Mouse (Mus musculus): ENCODE data around the gene Vps11. TPM values are rescaled to one million over a fixed set of nuclear protein-coding genes. Genes with fewer than 3 reads are reported as not detected.
"Not testable (repeated sequence)": the region's sequence is repeated elsewhere in the genome, so short reads cannot be mapped to it uniquely, and the experiment has no call there.

Gene Vps11
- polyA plus RNA-seq, 1 experiment from 2014 or later, result 34.4 TPM

DNA sequence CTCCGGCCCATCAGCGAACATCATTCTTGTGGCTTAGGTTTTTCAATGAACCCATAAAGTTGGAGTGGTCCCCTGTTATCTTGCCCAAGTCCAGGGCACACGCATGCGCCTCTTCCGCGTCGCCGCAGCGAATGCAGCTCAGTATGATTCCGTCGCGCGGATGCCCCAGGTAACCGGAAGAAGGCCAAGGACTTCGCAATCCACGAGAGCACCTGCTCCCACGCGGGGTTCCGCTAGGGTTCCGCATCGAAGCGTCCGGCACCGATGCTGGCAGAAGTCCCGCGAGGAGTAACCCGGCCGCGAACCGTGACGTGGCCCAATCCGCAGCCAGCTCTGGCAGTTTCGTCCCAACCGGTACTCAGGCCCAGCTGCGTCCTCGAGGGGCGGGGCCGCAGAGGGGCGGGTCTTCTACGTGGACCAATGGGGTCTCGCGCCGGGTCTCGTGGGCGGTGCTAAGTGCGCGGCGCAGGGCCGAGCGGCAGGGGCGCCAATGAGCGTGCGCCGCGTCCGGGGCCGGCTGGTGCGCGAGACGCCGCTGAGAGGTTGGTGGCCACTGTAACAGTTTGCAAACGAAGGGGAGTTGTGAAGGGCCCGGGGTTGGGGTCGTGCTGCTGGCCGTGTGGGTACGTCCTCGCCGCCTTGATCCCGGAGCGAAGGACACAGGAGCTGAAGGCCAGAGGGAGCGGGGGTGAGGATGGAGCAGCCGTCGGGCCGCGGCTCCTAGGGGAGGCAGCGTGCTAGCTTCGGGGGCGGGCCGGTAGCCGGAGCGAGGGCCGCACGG, 17.8 kb upstream of the Vps11 start, which contains the start of gene Hyou1:
Gene Hyou1 (plus strand): TSS at position 437 of the 781 bp plus-strand sequence.
- H3K4me2 ChIP-seq (ENCODE audit: low read depth, low read length), result peak within 1 kb of the TSS; percentile 97
- ATAC-seq (ENCODE audit: low read depth), result peak; percentile 98
- WGBS, result under 1% methylated on average over 77 of the region's 83 CpGs
- H3K4me3 ChIP-seq (ENCODE audit: low read depth, low read length), result peak within 1 kb of the TSS; percentile 77
- H3K9me3 ChIP-seq (ENCODE audit: control insufficient read depth, low read length), result no peaks in the 10 kb centered on the region
- peaks cover 25% of the 10 kb centered on the region for H3K36me3 ChIP-seq (ENCODE audit: control insufficient read depth, insufficient read depth, low read length)
- H3K9ac ChIP-seq (replicated peaks; ENCODE audit: low read depth, low read length), result peak within 1 kb of the TSS; percentile 85
- no peaks in the 10 kb centered on the region for H3K27me3 ChIP-seq (ENCODE audit: control insufficient read depth, insufficient read depth, low read length)
- H3K4me1 ChIP-seq (ENCODE audit: control insufficient read depth, insufficient read depth, low read length), result peaks cover 7% of the 10 kb centered on the region
- peak within 1 kb of the TSS; percentile 89 for H3K27ac ChIP-seq (ENCODE audit: low read depth, low read length)

DNA sequence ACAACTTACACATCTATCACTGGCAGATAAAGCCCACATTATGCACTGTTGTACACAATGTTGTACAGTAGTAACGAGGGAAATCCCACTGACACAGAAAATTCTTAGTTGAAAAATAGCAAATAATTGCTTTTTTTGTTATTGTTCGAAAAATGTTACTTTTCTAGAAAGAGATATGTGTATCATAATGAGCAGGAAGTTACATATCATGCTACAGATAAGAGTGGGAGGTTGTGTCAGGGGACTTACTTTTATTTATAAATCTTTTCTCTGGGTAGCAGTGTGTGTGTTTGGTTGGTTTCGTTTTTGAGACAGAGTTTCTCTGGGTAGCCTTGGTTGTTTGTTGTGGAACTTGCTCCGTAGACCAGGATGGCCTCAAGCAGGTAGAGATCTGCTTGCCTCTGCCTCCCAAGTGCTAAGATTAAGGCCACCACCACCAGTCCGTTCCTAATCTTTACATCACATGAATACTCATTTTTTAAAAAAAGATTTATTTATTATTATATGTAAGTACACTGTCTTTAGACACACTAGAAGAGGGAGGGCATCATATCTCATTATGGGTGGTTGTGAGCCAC, 16.8 kb upstream of the Vps11 start:
- ATAC-seq (ENCODE audit: low read depth), result no peak
- Histone ChIP-seq H3K27ac (ENCODE audit: low read depth, low read length) (peak overlapping the region; percentile 89), H3K4me1 (ENCODE audit: control insufficient read depth, insufficient read depth, low read length) (peaks cover 7% of the 10 kb centered on the region), H3K4me2 (ENCODE audit: low read depth, low read length) (peak overlapping the region; percentile 62), H3K9me3 (ENCODE audit: control insufficient read depth, low read length) (no peaks in the 10 kb centered on the region), H3K4me3 (ENCODE audit: low read depth, low read length) (peak overlapping the region; percentile 77), H3K9ac (replicated peaks; ENCODE audit: low read depth, low read length) (peak overlapping the region; percentile 64), H3K36me3 (ENCODE audit: control insufficient read depth, insufficient read depth, low read length) (peaks cover 16% of the 10 kb centered on the region), H3K27me3 (ENCODE audit: control insufficient read depth, insufficient read depth, low read length) (no peaks in the 10 kb centered on the region)
- WGBS, result 89% methylated on average over 5 of the region's 5 CpGs

DNA sequence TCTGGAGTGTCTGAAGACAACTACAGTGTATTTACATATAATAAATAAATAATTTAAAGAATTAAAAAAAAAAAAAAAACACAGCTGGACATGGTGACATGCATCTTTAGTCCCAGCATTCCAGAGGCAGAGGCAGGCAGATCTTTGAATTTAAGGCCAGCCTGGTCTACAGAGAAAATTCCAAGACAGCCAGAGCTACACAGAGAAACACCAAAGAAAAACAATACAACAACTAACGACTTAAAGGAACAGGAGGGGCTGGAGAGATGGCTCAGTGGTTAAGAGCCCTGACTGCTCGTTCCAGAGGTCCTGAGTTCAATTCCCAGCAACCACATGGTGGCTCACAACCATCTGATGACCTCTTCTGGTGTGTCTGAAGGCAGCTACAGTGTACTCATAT, 15.9 kb upstream of the Vps11 start:
- WGBS, result 88% methylated on average over 2 of the region's 2 CpGs

DNA sequence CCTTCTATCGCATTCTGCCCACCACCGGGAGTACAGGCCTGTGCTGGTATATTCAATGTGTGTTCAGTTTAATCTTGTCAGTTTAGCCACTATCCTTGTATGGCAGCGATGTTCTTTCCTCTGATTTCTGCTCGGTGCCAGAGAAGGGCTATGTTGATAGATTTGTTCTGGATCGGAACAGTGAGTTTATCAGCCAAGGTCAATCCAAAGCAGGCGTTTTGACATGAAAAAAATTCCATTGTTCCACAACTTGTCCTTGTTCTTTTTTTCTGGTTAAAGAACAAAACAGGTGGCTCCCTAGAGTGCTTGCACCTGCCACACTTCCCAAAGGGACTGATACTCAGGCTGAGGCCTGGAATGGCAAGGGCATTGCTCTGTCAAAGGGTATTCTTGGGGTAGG, 14.7 kb upstream of the Vps11 start:
- H3K27me3 ChIP-seq (ENCODE audit: control insufficient read depth, insufficient read depth, low read length), result no peaks in the 10 kb centered on the region
- no peak overlapping the region for H3K4me3 ChIP-seq (ENCODE audit: low read depth, low read length)
- H3K27ac ChIP-seq (ENCODE audit: low read depth, low read length), result no peak overlapping the region
- WGBS, result 90% methylated on average over 6 of the region's 6 CpGs
- H3K9me3 ChIP-seq (ENCODE audit: control insufficient read depth, low read length), result no peaks in the 10 kb centered on the region
- ATAC-seq (ENCODE audit: low read depth), result no peak
- H3K4me1 ChIP-seq (ENCODE audit: control insufficient read depth, insufficient read depth, low read length), result peaks cover 7% of the 10 kb centered on the region
- no peak overlapping the region for H3K4me2 ChIP-seq (ENCODE audit: low read depth, low read length)
- H3K9ac ChIP-seq (replicated peaks; ENCODE audit: low read depth, low read length), result no peak overlapping the region
- H3K36me3 ChIP-seq (ENCODE audit: control insufficient read depth, insufficient read depth, low read length), result no peaks in the 10 kb centered on the region

More for the DNA sequence above, 15.9 kb upstream of the Vps11 start:
- H3K9me3 ChIP-seq (ENCODE audit: control insufficient read depth, low read length); ATAC-seq (ENCODE audit: low read depth); H3K4me3 ChIP-seq (ENCODE audit: low read depth, low read length); H3K27me3 ChIP-seq (ENCODE audit: control insufficient read depth, insufficient read depth, low read length); H3K27ac ChIP-seq (ENCODE audit: low read depth, low read length); H3K4me2 ChIP-seq (ENCODE audit: low read depth, low read length); H3K9ac ChIP-seq (replicated peaks; ENCODE audit: low read depth, low read length); H3K4me1 ChIP-seq (ENCODE audit: control insufficient read depth, insufficient read depth, low read length); H3K36me3 ChIP-seq (ENCODE audit: control insufficient read depth, insufficient read depth, low read length): not testable (repeated sequence)

DNA sequence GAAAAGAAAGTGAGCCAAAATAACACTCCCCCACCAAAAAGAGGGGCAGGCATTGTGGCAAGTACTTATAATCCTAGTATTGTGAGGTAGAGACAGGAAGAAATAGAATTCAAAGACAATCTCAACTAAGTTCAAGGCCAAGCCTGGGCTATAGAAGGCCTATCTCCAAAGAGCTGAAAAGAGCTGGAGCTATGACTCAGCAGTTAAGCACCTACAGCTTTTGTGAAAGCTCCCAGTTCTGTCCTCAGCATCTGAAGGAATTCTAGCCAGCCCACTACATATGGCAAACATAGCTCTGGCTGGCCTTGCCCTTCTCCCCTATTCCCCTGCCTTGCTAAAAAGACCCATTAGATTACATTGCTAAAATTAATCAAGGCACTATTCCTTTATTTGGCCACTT, 11.9 kb upstream of the Vps11 start:
- Histone ChIP-seq H3K9me3 (ENCODE audit: control insufficient read depth, low read length) (no peaks in the 10 kb centered on the region), H3K36me3 (ENCODE audit: control insufficient read depth, insufficient read depth, low read length) (no peaks in the 10 kb centered on the region), H3K4me1 (ENCODE audit: control insufficient read depth, insufficient read depth, low read length) (no peaks in the 10 kb centered on the region), H3K4me2 (ENCODE audit: low read depth, low read length) (no peak overlapping the region), H3K27ac (ENCODE audit: low read depth, low read length) (no peak overlapping the region), H3K27me3 (ENCODE audit: control insufficient read depth, insufficient read depth, low read length) (no peaks in the 10 kb centered on the region), H3K4me3 (ENCODE audit: low read depth, low read length) (no peak overlapping the region), H3K9ac (replicated peaks; ENCODE audit: low read depth, low read length) (no peak overlapping the region)
- ATAC-seq (ENCODE audit: low read depth), result no peak

DNA sequence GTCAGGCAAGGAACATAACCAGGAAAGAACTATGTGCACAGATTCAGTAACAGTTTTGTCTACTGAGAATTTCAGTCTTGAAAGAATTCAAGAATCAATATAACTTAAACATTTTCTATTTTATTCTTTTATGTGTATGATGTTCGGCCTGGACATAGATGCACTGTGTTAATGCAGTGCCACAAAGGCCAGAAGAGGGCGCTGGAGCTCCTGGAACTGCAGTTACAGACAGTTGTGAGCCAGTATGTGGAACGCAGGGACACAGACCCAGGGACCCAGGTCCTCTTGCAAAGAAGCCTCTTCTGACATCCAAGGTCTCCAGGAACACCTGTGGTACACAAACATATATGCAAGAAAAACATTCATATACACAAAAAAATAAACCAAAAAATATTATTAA, 3.0 kb upstream of the Vps11 start:
- no peak overlapping the region for H3K27ac ChIP-seq (ENCODE audit: low read depth, low read length)
- H3K4me1 ChIP-seq (ENCODE audit: control insufficient read depth, insufficient read depth, low read length), result peaks cover 4% of the 10 kb centered on the region; the same call in 1 of the 2 replicates
- no peaks in the 10 kb centered on the region for H3K9me3 ChIP-seq (ENCODE audit: control insufficient read depth, low read length)
- no peak overlapping the region for H3K4me2 ChIP-seq (ENCODE audit: low read depth, low read length)
- WGBS, result 64% methylated on average over 3 of the region's 3 CpGs
- no peak overlapping the region for H3K4me3 ChIP-seq (ENCODE audit: low read depth, low read length)
- no peak overlapping the region for H3K9ac ChIP-seq (replicated peaks; ENCODE audit: low read depth, low read length)
- no peak for ATAC-seq (ENCODE audit: low read depth)
- no peaks in the 10 kb centered on the region for H3K27me3 ChIP-seq (ENCODE audit: control insufficient read depth, insufficient read depth, low read length)
- peaks cover 1% of the 10 kb centered on the region for H3K36me3 ChIP-seq (ENCODE audit: control insufficient read depth, insufficient read depth, low read length)

DNA sequence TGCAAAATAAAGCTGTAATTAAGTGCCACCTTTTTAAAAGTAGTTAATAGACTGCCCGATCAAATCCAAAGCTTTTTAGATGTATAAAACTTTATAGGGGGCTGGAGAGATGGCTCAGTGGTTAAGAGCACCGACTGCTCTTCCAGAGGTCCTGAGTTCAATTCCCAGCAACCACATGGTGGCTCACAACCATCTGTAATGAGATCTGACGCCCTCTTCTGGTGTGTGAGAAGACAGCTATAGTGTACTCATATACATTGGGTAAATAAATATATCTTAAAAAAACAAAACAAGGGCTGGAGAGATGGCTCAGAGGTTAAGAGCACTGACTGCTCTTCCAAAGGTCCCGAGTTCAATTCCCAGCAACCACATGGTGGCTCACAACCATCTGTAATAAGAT, 461 bp upstream of the Vps11 start:
- not testable (repeated sequence) for H3K4me1 ChIP-seq (ENCODE audit: control insufficient read depth, insufficient read depth, low read length); H3K9ac ChIP-seq (replicated peaks; ENCODE audit: low read depth, low read length)
- WGBS, result 38% methylated on average over 4 of the region's 4 CpGs

DNA sequence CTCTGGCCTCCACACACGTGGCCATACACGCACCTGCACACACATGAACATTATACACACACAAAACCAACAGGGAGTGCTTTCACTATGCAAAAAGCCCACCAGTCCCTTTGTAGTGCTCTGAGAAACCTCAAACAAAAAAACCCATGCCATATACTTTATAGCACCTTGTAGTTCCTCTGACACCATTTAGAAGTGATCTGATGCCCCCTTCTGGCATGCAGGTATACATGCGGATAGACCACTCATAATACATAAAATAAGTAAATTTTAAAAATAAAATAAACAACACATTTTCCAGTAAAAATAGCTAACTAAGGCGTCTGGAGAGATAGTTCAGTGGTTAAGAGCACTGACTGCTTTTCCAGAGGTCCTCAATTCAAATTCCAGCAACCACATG, 4.3 kb downstream of the Vps11 start:
- Histone ChIP-seq H3K9ac (replicated peaks; ENCODE audit: low read depth, low read length) (no peak overlapping the region), H3K27ac (ENCODE audit: low read depth, low read length) (no peak overlapping the region), H3K4me3 (ENCODE audit: low read depth, low read length) (no peak overlapping the region), H3K4me1 (ENCODE audit: control insufficient read depth, insufficient read depth, low read length) (peaks cover 4% of the 10 kb centered on the region; the same call in 1 of the 2 replicates), H3K36me3 (ENCODE audit: control insufficient read depth, insufficient read depth, low read length) (peaks cover 47% of the 10 kb centered on the region), H3K4me2 (ENCODE audit: low read depth, low read length) (no peak overlapping the region), H3K9me3 (ENCODE audit: control insufficient read depth, low read length) (no peaks in the 10 kb centered on the region), H3K27me3 (ENCODE audit: control insufficient read depth, insufficient read depth, low read length) (no peaks in the 10 kb centered on the region)
- 75% methylated on average over 4 of the region's 4 CpGs for WGBS
- no peak for ATAC-seq (ENCODE audit: low read depth)

More for the DNA sequence above, 461 bp upstream of the Vps11 start:
- H3K4me3 ChIP-seq (ENCODE audit: low read depth, low read length), result peak overlapping the region; percentile 97
- not testable (repeated sequence) for H3K27me3 ChIP-seq (ENCODE audit: control insufficient read depth, insufficient read depth, low read length); H3K9me3 ChIP-seq (ENCODE audit: control insufficient read depth, low read length)
- peak overlapping the region; percentile 79 for H3K4me2 ChIP-seq (ENCODE audit: low read depth, low read length)
- peak overlapping the region; percentile 46 for H3K27ac ChIP-seq (ENCODE audit: low read depth, low read length)
- peaks cover 17% of the 10 kb centered on the region for H3K36me3 ChIP-seq (ENCODE audit: control insufficient read depth, insufficient read depth, low read length)
- ATAC-seq (ENCODE audit: low read depth), result peak; percentile 17; the same call in 1 of the 2 replicates

DNA sequence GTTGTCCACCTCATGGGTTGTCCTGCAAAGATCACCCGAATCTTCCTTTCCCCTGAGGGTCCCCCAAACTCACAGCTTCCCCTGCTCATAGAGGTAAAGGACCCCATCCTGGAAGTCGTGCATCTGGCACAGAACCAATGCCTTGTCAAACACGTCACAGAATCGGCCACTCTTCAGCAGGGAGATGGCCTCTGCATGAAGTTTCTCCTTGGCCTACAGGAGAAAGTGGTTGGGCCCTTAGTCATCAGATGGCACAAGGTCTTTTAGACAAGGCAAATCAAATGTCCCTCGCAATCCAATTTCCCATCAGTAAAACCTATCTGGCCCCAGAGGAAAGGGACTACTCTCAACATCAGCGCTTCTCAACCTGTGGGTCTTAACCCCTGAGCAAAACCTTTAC, 8.3 kb downstream of the Vps11 start:
- H3K27ac ChIP-seq (ENCODE audit: low read depth, low read length), result no peak overlapping the region
- no peak overlapping the region for H3K4me2 ChIP-seq (ENCODE audit: low read depth, low read length)
- peaks cover 66% of the 10 kb centered on the region for H3K36me3 ChIP-seq (ENCODE audit: control insufficient read depth, insufficient read depth, low read length)
- H3K9ac ChIP-seq (replicated peaks; ENCODE audit: low read depth, low read length), result no peak overlapping the region
- no peak overlapping the region for H3K4me3 ChIP-seq (ENCODE audit: low read depth, low read length)
- no peaks in the 10 kb centered on the region for H3K9me3 ChIP-seq (ENCODE audit: control insufficient read depth, low read length)
- ATAC-seq (ENCODE audit: low read depth), result no peak
- H3K27me3 ChIP-seq (ENCODE audit: control insufficient read depth, insufficient read depth, low read length), result no peaks in the 10 kb centered on the region
- 97% methylated on average over 6 of the region's 6 CpGs for WGBS
- no peaks in the 10 kb centered on the region for H3K4me1 ChIP-seq (ENCODE audit: control insufficient read depth, insufficient read depth, low read length)
